Mouse (Mus musculus) adrenal gland, postnatal 0 days (tissue): Measurements from ENCODE around the gene Krt10. TPM values are rescaled to one million over a fixed set of nuclear protein-coding genes. Genes with fewer than 3 reads are reported as not detected.

Experiments
- polyA plus RNA-seq: library from polyadenylated mRNA; unstranded; fragments of >200 nt; fragmentation: Nextera tagmentation; extraction: Ambion mirVana; gene quantifications from 2 replicates; pipeline ENCODE4 v1.2.1, GENCODE M21; 2015

The Krt10 gene
- polyA plus RNA-seq, result 34.8 and 42.7 TPM in 2 replicates

DNA sequence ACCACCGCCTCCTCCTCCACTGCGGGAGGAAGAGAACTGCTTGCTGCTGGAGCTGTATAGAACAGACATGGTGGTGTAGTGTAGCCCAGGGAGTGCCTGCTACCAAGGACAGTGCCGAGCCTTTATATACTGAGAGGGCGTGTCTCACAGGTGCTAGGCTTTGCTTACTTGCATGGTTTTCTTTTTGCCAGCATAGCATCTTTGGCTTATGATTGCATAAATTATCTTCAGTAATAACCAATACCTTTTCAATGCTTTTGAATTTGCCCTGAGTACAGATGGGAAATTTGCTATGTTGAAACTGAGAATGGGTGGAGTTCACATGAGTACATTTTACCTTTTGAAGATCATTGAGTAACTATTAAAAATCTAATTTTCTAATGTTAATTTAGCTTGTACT lies at the start of gene Krt10:
TSS of gene Krt10 (minus strand) at position 101 of the 400 bp plus-strand sequence.

DNA sequence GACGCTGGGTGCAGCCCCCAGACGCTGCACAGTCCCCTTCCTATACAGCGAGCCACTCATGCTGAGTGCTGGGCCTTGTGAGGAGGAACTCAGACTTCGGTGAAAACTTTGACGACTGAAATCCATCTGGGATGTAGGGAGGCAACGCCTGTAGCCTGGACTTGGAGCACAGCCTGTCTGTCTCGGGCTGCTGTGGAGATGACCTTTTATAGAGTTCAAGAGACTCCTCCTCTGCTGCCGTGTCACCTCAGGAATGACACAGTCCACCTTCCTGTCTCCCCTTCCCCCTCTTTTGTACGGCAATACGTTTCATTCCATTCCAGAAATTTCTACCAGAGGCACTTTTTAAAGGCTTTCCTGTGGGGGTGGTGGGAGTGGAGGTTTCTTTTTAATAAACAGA lies 48.8 kb upstream of the Krt10 start, which contains the start of gene Krt20:
TSS of gene Krt20 (minus strand) at position 179 of the 400 bp plus-strand sequence.

DNA sequence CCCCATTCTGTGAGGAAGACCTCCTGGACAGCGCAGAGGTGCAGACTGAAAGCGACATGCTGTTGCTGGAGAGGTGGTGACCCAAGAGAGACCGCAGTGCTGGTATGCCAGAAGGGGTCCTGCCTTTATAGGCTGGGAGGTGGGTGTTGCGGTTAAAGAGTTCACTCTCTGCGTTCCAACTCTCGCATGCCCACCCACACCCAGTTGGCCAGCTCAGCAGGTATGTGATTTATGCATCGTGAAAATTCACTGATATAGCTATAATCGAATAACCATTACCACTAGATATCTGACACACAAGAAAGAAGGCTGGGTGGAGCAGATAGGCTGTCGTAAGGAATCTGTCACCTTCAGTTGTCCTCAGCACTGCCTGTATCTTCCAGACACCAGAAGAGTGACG lies 33.0 kb upstream of the Krt10 start, which contains the start of gene Krt12:
TSS of gene Krt12 (minus strand) at position 101 of the 400 bp plus-strand sequence.

DNA sequence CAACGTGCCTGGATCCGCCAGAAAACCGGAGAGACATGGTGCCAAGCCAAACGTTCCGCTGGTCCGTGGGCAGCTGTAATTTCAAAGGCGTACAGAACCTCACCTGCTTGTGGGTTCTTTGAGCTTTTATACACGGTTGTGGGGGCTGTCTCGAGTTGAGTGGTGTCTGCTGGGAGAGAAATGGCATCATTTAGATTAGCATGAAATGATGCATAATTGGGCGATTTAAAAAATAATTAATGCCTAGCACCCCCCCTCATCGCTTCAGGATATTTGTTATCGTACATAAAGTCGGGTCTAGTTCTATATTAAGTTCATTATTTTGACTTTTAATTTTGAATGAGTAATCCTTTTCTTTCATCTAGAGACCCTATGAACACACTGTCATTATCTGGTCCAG lies 14.4 kb downstream of the Krt10 start, which contains the start of gene Krt28:
TSS of gene Krt28 (minus strand) at position 101 of the 400 bp plus-strand sequence.

DNA sequence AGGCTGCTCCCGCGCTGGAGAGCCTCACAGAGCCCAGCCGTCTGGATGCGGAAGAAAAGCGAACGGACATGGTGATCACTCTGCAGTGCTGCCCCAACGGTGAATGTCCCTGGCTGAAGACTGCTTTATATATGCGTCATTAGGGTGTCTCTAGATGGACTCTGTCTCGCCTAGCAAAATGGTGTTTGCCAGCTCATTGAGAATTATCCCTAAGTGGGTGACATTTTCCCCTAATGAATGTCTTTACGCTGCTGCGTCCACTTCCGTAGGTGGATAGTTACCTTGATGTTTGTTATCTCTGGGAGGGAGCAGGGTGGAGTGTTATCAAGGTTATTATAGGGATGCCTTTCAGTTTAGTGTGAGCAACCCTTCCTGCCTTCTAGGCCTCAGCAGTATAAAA lies 38.2 kb downstream of the Krt10 start, which contains the start of gene Krt27:
TSS of gene Krt27 (minus strand) at position 101 of the 400 bp plus-strand sequence.

DNA sequence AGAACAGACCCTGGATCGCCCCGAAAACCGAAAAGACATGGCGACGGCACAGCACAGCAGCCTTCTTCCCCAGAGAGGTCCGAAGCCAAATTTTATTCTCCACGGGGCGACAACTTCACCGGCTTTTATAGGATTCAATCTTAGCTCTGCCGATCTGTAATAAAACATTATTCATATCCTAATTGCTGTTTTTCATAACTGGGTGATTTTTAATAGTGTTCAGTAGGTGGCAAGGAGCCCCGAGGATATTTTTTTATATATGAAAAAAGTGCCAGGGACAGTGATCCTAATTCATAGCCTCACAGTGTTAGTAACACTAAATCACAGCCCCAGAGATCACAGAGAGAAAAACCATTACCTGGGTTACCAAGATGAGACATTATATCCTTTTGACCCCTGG lies 51.3 kb downstream of the Krt10 start, which contains the start of gene Krt26:
TSS of gene Krt26 (minus strand) at position 101 of the 400 bp plus-strand sequence.

Other genes with a start within 250 kb of the Krt10 start
- 0.16 and 0.32 TPM in 2 replicates for gene Ccr7, start 234.3 kb downstream of the Krt10 start, polyA plus RNA-seq
- 102 and 126 TPM in 2 replicates for gene Smarce1, start 158.3 kb downstream of the Krt10 start, polyA plus RNA-seq
- gene Krt222, start 145.3 kb downstream of the Krt10 start, polyA plus RNA-seq, result 1.3 and 1.7 TPM in 2 replicates
- not detected in 2 replicates for gene Krt24, start 104.1 kb downstream of the Krt10 start, polyA plus RNA-seq
- not detected in 2 replicates for gene Krt25, start 66.4 kb downstream of the Krt10 start, polyA plus RNA-seq
- not detected in 2 replicates for gene Krt26, start 51.4 kb downstream of the Krt10 start, polyA plus RNA-seq
- gene Krt27, start 38.3 kb downstream of the Krt10 start, polyA plus RNA-seq, result not detected in 2 replicates
- gene Krt28, start 14.5 kb downstream of the Krt10 start, polyA plus RNA-seq, result 0.08 and 0.14 TPM in 2 replicates
- gene Krt12, start 32.9 kb upstream of the Krt10 start, polyA plus RNA-seq, result not detected in 2 replicates
- gene Krt20, start 48.8 kb upstream of the Krt10 start, polyA plus RNA-seq, result 1.3 and 3.1 TPM in 2 replicates
- 1.7 and 3.0 TPM in 2 replicates for gene Krt23, start 103.8 kb upstream of the Krt10 start, polyA plus RNA-seq
- gene Krt39, start 132.0 kb upstream of the Krt10 start, polyA plus RNA-seq, result not detected in 2 replicates
- gene Krt40, start 153.8 kb upstream of the Krt10 start, polyA plus RNA-seq, result not detected in 2 replicates
- gene Krtap3-3, start 161.5 kb upstream of the Krt10 start, polyA plus RNA-seq, result not detected in 2 replicates
- not detected in 2 replicates for gene Krtap3-2, start 167.5 kb upstream of the Krt10 start, polyA plus RNA-seq
- gene Gm11939, start 170.1 kb upstream of the Krt10 start, polyA plus RNA-seq, result not detected in 2 replicates
- gene Krtap3-1, start 177.3 kb upstream of the Krt10 start, polyA plus RNA-seq, result not detected in 2 replicates
- not detected in 2 replicates for gene Krtap1-5, start 191.7 kb upstream of the Krt10 start, polyA plus RNA-seq
- gene Krtap1-4, start 194.3 kb upstream of the Krt10 start, polyA plus RNA-seq, result not detected in 2 replicates
- gene Krtap1-3, start 202.0 kb upstream of the Krt10 start, polyA plus RNA-seq, result not detected in 2 replicates
- gene Krtap9-3, start 208.7 kb upstream of the Krt10 start, polyA plus RNA-seq, result not detected in 2 replicates
- not detected in 2 replicates for gene Gm11938, start 213.9 kb upstream of the Krt10 start, polyA plus RNA-seq
- gene Gm11937, start 220.8 kb upstream of the Krt10 start, polyA plus RNA-seq, result not detected in 2 replicates
- not detected in 2 replicates for gene Krtap2-4, start 225.5 kb upstream of the Krt10 start, polyA plus RNA-seq
- gene Gm11562, start 231.1 kb upstream of the Krt10 start, polyA plus RNA-seq, result not detected in 2 replicates
- gene Krtap4-1, start 238.9 kb upstream of the Krt10 start, polyA plus RNA-seq, result not detected in 2 replicates
- not detected in 2 replicates for gene Krtap4-2, start 245.7 kb upstream of the Krt10 start, polyA plus RNA-seq